Mouse (Mus musculus) ZHBTc4 (cell line): ENCODE results near the gene Tlr4.

Experiments used
- DNase-seq: peaks from one replicate; pipeline ENCODE4 v3.0.0-alpha.2; 2011; ENCODE audit warnings: low read depth, low spot score

Gene Tlr4

GRCm38 (mm10) chr4:66827463-66828162, at the start of gene Tlr4:
TSS of gene Tlr4 (plus strand) at chr4:66827584.
- no peak for DNase-seq

GRCm38 (mm10) chr4:66794283-66794682, 33.1 kb upstream of the Tlr4 start:
- no peak for DNase-seq

GRCm38 (mm10) chr4:66796683-66797082, 30.7 kb upstream of the Tlr4 start:
- no peak for DNase-seq

GRCm38 (mm10) chr4:66804552-66805301, 22.7 kb upstream of the Tlr4 start:
- DNase-seq: no peak

- no peak for DNase-seq
Observed at GRCm38 (mm10) chr4:66805747-66806146, 21.6 kb upstream of the Tlr4 start.

- DNase-seq: no peak
Observed at GRCm38 (mm10) chr4:66816364-66817026, 10.9 kb upstream of the Tlr4 start.

GRCm38 (mm10) chr4:66821171-66821570, 6.2 kb upstream of the Tlr4 start:
- no peak for DNase-seq

GRCm38 (mm10) chr4:66821764-66822163, 5.6 kb upstream of the Tlr4 start:
- DNase-seq: no peak

- DNase-seq: no peak
Observed at GRCm38 (mm10) chr4:66828163-66828668, 832 bp downstream of the Tlr4 start.

- DNase-seq: no peak
Observed at GRCm38 (mm10) chr4:66828686-66829085, 1.3 kb downstream of the Tlr4 start.

- DNase-seq: no peak
Observed at GRCm38 (mm10) chr4:66838071-66838470, 10.7 kb downstream of the Tlr4 start.

GRCm38 (mm10) chr4:66843255-66843654, 15.9 kb downstream of the Tlr4 start:
- no peak for DNase-seq

GRCm38 (mm10) chr4:66852011-66852410, 24.6 kb downstream of the Tlr4 start:
- no peak for DNase-seq

- no peak for DNase-seq
Observed at GRCm38 (mm10) chr4:66856992-66857391, 29.6 kb downstream of the Tlr4 start.

- DNase-seq: no peak
Observed at GRCm38 (mm10) chr4:66869919-66870318, 42.5 kb downstream of the Tlr4 start.

- no peak for DNase-seq
Observed at GRCm38 (mm10) chr4:66872026-66872425, 44.6 kb downstream of the Tlr4 start.

- DNase-seq: no peak
Observed at GRCm38 (mm10) chr4:66873342-66873741, 46.0 kb downstream of the Tlr4 start.

GRCm38 (mm10) chr4:66875751-66876150, 48.4 kb downstream of the Tlr4 start:
- no peak for DNase-seq

GRCm38 (mm10) chr4:66877609-66878008, 50.2 kb downstream of the Tlr4 start:
- no peak for DNase-seq

- DNase-seq: no peak
Observed at GRCm38 (mm10) chr4:66881496-66881895, 54.1 kb downstream of the Tlr4 start.

- no peak for DNase-seq
Observed at GRCm38 (mm10) chr4:66883264-66883663, 55.9 kb downstream of the Tlr4 start.

GRCm38 (mm10) chr4:66894547-66894946, 67.2 kb downstream of the Tlr4 start:
- DNase-seq: no peak
